Mouse (Mus musculus): ENCODE results near the gene Scn1a.

DNA sequence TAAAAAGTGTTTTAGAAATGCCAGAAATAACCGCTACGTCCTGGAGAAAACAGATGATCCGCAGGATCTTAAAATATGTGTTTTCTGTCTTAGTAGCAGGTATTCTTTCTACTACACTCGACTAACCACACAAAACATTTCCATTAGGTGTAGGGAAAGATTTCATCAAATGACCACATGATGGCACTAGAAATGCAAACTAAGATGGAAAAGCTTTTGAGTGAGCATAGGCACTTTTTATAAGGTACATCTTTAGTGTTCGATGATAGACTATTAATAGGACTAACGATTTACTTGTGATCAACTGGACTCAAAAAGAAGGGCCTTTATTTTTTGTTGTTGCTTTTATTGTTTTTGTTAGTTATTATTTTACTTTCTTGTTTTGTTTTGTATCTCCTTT is 104.2 kb downstream of the Scn1a start:
- no peak for TF ChIP-seq POLR2A (IDR thresholded peaks at IDR 0.05; ENCODE audit: low read depth, low read length)
- peak in 1 of 2 experiments; percentile 35; a peak in 2 of 4 replicates for TF ChIP-seq CTCF (conservative IDR thresholded peaks at IDR 0.05 in 1 of 2, IDR thresholded peaks at IDR 0.05 in 1 of 2; ENCODE audit: low read depth in 2 of 2, low read length in 2 of 2)
- no peak for TF ChIP-seq NRF1 (IDR thresholded peaks at IDR 0.05; ENCODE audit: low read depth, low read length)
- no peak for TF ChIP-seq SIN3A (IDR thresholded peaks at IDR 0.05; ENCODE audit: low read length)
- no peak for TF ChIP-seq NELFE (IDR thresholded peaks at IDR 0.05; ENCODE audit: low read depth, low read length)
- no peak for TF ChIP-seq EP300 (IDR thresholded peaks at IDR 0.05; ENCODE audit: low read length)
